13 mouse cellular contexts compared by ENCODE assay signal in genomic region chr15:41330085-41330484, GRCm38 (mm10).
A peak's percentile ranks its signal among the peaks of the same experiment; 100 is the strongest.
DNase-seq lines count a peak whose midpoint lies in the region; ATAC-seq and TF ChIP-seq lines count a peak whose summit lies in the region.
"Had no signal": no experiment of that assay in that cellular context is flagged by ENCODE, and none has a peak within 500 bp of the region (broad histone marks: within the 10 kb centered on the region; RNA-seq: fewer than 3 reads in every experiment).

No protein-coding gene starts in this region.

- no peaks in the 10 kb centered on the region for H3K9me3 ChIP-seq in CH12.LX (replicated peaks; ENCODE audit: low read length)
- no peaks in the 10 kb centered on the region for H3K9me3 ChIP-seq in liver, embryonic 16.5 days (replicated peaks; ENCODE audit: control insufficient read depth, low read length)
- H3K9me3 ChIP-seq: limb, embryonic 15.5 days had no signal

- TF ChIP-seq CTCF in kidney, adult 2 months (conservative IDR thresholded peaks at IDR 0.05; ENCODE audit: insufficient read depth, insufficient read length, low read depth, low read length), result peak; percentile 63
- peak in 1 of 2 experiments; percentile 54; a peak in 2 of 4 replicates for TF ChIP-seq CTCF in CH12.LX (conservative IDR thresholded peaks at IDR 0.05 in 1 of 2, IDR thresholded peaks at IDR 0.05 in 1 of 2; ENCODE audit: low read depth in 2 of 2, low read length in 2 of 2)

- dilution Hi-C loops in CH12.LX (cut with MboI; ENCODE audit: extremely low pct_ligation_motif_present, extremely low pct_unique_long_range_greater_than_20kb, low sequenced_read_pairs), result no loop called here

- no peak for TF ChIP-seq EP300 in CH12.LX (IDR thresholded peaks at IDR 0.05; ENCODE audit: low read length)

- H3K4me3 ChIP-seq in kidney, adult 2 months (ENCODE audit: insufficient read depth, low read depth, low read length), result no peak overlapping the region
- H3K4me3 ChIP-seq in CH12.LX (replicated peaks in 1 of 3; ENCODE audit: low read depth in 2 of 3, low read length in 2 of 3, poor library complexity in 1 of 3), result no peak overlapping the region
- no peak overlapping the region for H3K4me3 ChIP-seq in liver, embryonic 16.5 days (ENCODE audit: low read depth, low read length)
- H3K4me3 ChIP-seq: erythroblast, embryonic 14.5 days; limb, embryonic 15.5 days had no signal

- no peak overlapping the region for H3K9ac ChIP-seq in CH12.LX (ENCODE audit: insufficient read depth, low read depth)
- no peak overlapping the region for H3K9ac ChIP-seq in liver, embryonic 16.5 days (ENCODE audit: low read depth, low read length)
- H3K9ac ChIP-seq: limb, embryonic 15.5 days had no signal

- peak; percentile 12 for TF ChIP-seq RAD21 in CH12.LX (IDR thresholded peaks at IDR 0.05; ENCODE audit: low read depth, low read length)

- H3K4me1 ChIP-seq in kidney, adult 2 months (ENCODE audit: control insufficient read depth, insufficient read depth, low read length), result no peaks in the 10 kb centered on the region
- peaks cover 3 to 17% of the 10 kb centered on the region in 2 experiments; a peak in 3 of 4 replicates for H3K4me1 ChIP-seq in CH12.LX (ENCODE audit: control insufficient read depth in 1 of 2, insufficient read depth in 2 of 2)
- H3K4me1 ChIP-seq in liver, embryonic 16.5 days (ENCODE audit: control insufficient read depth, low read depth, low read length), result no peaks in the 10 kb centered on the region
- H3K4me1 ChIP-seq: limb, embryonic 15.5 days had no signal

- DNase-seq in kidney, adult 2 months, result no peak
- DNase-seq in kidney, adult 11 months, result no peak
- DNase-seq in CH12.LX (ENCODE audit: extremely low read depth) (no peak), NIH3T3 (ENCODE audit: low read depth) (peak; percentile 4), adipocyte (ENCODE audit: low spot score) (no peak)
- no peak for DNase-seq in layer of hippocampus, adult 11-12 months (ENCODE audit: low spot score)
- DNase-seq: cerebellum, adult 11 months; spleen, adult 18-20 months had no signal

- no peaks in the 10 kb centered on the region for H3K36me3 ChIP-seq in kidney, adult 2 months (ENCODE audit: control insufficient read depth, insufficient read depth, low read length)
- no peaks in the 10 kb centered on the region for H3K36me3 ChIP-seq in CH12.LX (replicated peaks in 1 of 2; ENCODE audit: control insufficient read depth in 1 of 2, insufficient read depth in 1 of 2, low read length in 1 of 2)
- no peaks in the 10 kb centered on the region for H3K36me3 ChIP-seq in liver, embryonic 16.5 days (ENCODE audit: control insufficient read depth, insufficient read depth)
- H3K36me3 ChIP-seq: limb, embryonic 15.5 days had no signal

- H3K27me3 ChIP-seq in kidney, adult 2 months (replicated peaks; ENCODE audit: control insufficient read depth, insufficient read depth, low read length), result no peaks in the 10 kb centered on the region
- no peaks in the 10 kb centered on the region for H3K27me3 ChIP-seq in CH12.LX (replicated peaks)
- H3K27me3 ChIP-seq in liver, embryonic 16.5 days (ENCODE audit: control insufficient read depth, insufficient read depth, low read depth, low read length), result no peaks in the 10 kb centered on the region
- H3K27me3 ChIP-seq: limb, embryonic 15.5 days had no signal

- H3K27ac ChIP-seq in kidney, adult 2 months (ENCODE audit: insufficient read depth, low read depth, low read length), result no peak overlapping the region
- no peak overlapping the region for H3K27ac ChIP-seq in CH12.LX (ENCODE audit: insufficient read depth, low read depth)
- no peak overlapping the region for H3K27ac ChIP-seq in liver, embryonic 16.5 days (ENCODE audit: low read length)
- H3K27ac ChIP-seq: limb, embryonic 15.5 days had no signal

- H3K4me2 ChIP-seq in CH12.LX (ENCODE audit: insufficient read depth, low read depth, poor library complexity, severe bottlenecking), result no peak overlapping the region
- H3K4me2 ChIP-seq in liver, embryonic 16.5 days (ENCODE audit: low read depth, low read length), result no peak overlapping the region
- H3K4me2 ChIP-seq: limb, embryonic 15.5 days had no signal

- TF ChIP-seq POLR2A in kidney, adult 2 months (IDR thresholded peaks at IDR 0.05; ENCODE audit: low read depth, low read length), result no peak
- TF ChIP-seq POLR2A in CH12.LX (IDR thresholded peaks at IDR 0.05; ENCODE audit: low read depth, low read length), result no peak

- 0 out of 2 replicates have a peak, but pooled peaks have one; percentile 24 for ATAC-seq in liver, embryonic 16.5 days (ENCODE audit: low read depth)
- ATAC-seq: forebrain, embryonic 16.5 days; intestine, embryonic 16.5 days had no signal

- H3K79me2 ChIP-seq in CH12.LX (replicated peaks; ENCODE audit: control insufficient read depth, extremely low read depth, insufficient read depth, poor library complexity, severe bottlenecking), result no peaks in the 10 kb centered on the region

- in situ Hi-C loops in CH12.LX (cut with MboI; ENCODE audit: low pct_ligation_motif_present, low pct_unique_long_range_greater_than_20kb, low sequenced_read_pairs), result no loop called here

- WGBS in kidney, adult 2 months, result 21% methylated on average over 2 of the region's 2 CpGs
- 9% methylated on average over 2 of the region's 2 CpGs for WGBS in liver, embryonic 16.5 days (ENCODE audit: insufficient replicate concordance)

TF ChIP-seq in CH12.LX, 34 proteins besides CTCF, POLR2A, EP300 and RAD21:
- no peak for TF ChIP-seq TCF12 (IDR thresholded peaks at IDR 0.05; ENCODE audit: low read depth, low read length)
- TF ChIP-seq NRF1 (IDR thresholded peaks at IDR 0.05; ENCODE audit: low read depth, low read length), result no peak
- no peak for TF ChIP-seq RCOR1 (conservative IDR thresholded peaks at IDR 0.05; ENCODE audit: low read depth, low read length)
- no peak for TF ChIP-seq MEF2A (IDR thresholded peaks at IDR 0.05; ENCODE audit: borderline replicate concordance, low read depth, low read length)
- TF ChIP-seq CHD2 (IDR thresholded peaks at IDR 0.05; ENCODE audit: low read length), result no peak
- no peak for TF ChIP-seq ETS1 (conservative IDR thresholded peaks at IDR 0.05; ENCODE audit: low read depth, low read length)
- no peak for TF ChIP-seq E2F4 (IDR thresholded peaks at IDR 0.05; ENCODE audit: insufficient replicate concordance, low read depth, low read length)
- TF ChIP-seq JUN (IDR thresholded peaks at IDR 0.05; ENCODE audit: insufficient read depth, low read depth, low read length), result no peak
- TF ChIP-seq ZC3H11A (IDR thresholded peaks at IDR 0.05; ENCODE audit: low read depth, low read length), result no peak
- TF ChIP-seq SIN3A (IDR thresholded peaks at IDR 0.05; ENCODE audit: low read length), result no peak
- TF ChIP-seq UBTF (IDR thresholded peaks at IDR 0.05; ENCODE audit: low read depth, low read length), result no peak
- no peak for TF ChIP-seq POLR2AphosphoS2 (IDR thresholded peaks at IDR 0.05; ENCODE audit: low read depth, low read length)
- TF ChIP-seq GABPA (IDR thresholded peaks at IDR 0.05; ENCODE audit: insufficient replicate concordance, low read depth, low read length), result no peak
- no peak for TF ChIP-seq JUND (conservative IDR thresholded peaks at IDR 0.05; ENCODE audit: low read depth, low read length)
- TF ChIP-seq ZNF384 (IDR thresholded peaks at IDR 0.05; ENCODE audit: low read depth, low read length), result no peak
